Mouse (Mus musculus) testis, adult 2 months (tissue): ENCODE results near the gene Acta2. TPM values are rescaled to one million over a fixed set of nuclear protein-coding genes. Genes with fewer than 3 reads are reported as not detected.

Experiments
- H3K27ac ChIP-seq: fragments of 200-500 bp; 2 replicates; pipeline ENCODE4 v1.5.1; 2012; ENCODE audit warnings: low read depth, low read length; ENCODE audit not compliant: control insufficient read depth, insufficient read depth
- H3K27me3 ChIP-seq: fragments of 200-500 bp; 2 replicates; pipeline ENCODE4 v1.6.1; 2012; ENCODE audit warnings: mild to moderate bottlenecking, low read length, moderate library complexity; ENCODE audit not compliant: control insufficient read depth, insufficient read depth
- H3K36me3 ChIP-seq: fragments of 200-500 bp; 2 replicates; pipeline ENCODE4 v1.6.1; 2012; ENCODE audit warnings: mild to moderate bottlenecking, low read length; ENCODE audit not compliant: control insufficient read depth, insufficient read depth
- H3K4me1 ChIP-seq: fragments of 200-500 bp; 2 replicates; pipeline ENCODE4 v1.6.1; 2012; ENCODE audit warnings: low read length; ENCODE audit not compliant: control insufficient read depth, insufficient read depth
- H3K4me3 ChIP-seq: fragments of 200-500 bp; 2 replicates; pipeline ENCODE4 v1.5.1; 2012; ENCODE audit warnings: low read depth, mild to moderate bottlenecking, low read length, moderate library complexity, mixed read lengths; ENCODE audit not compliant: control insufficient read depth
- CTCF ChIP-seq: fragments of 200-500 bp; IDR thresholded peaks from 2 replicates; pipeline ENCODE4 v1.5.1; 2012; ENCODE audit warnings: low read depth, mild to moderate bottlenecking, inconsistent platforms, low read length, moderate library complexity; ENCODE audit not compliant: control insufficient read depth, insufficient read depth, insufficient replicate concordance
- POLR2A ChIP-seq: fragments of 200-500 bp; IDR thresholded peaks from 2 replicates; pipeline ENCODE4 v1.6.1; 2012; ENCODE audit warnings: low read depth, mild to moderate bottlenecking, inconsistent platforms, low read length, moderate library complexity; ENCODE audit not compliant: control insufficient read depth
- polyA plus RNA-seq: library from polyadenylated mRNA; depleted of rRNA; stranded (reverse); fragments of >200 nt; gene quantifications from 2 replicates; pipeline ENCODE4 v1.2.3, GENCODE M21; 2012

Gene Acta2
- polyA plus RNA-seq, 1 experiment = 90.9 TPM

GRCm38 (mm10) chr19:34270106-34270726 lies 14.8 kb upstream of the Acta2 start:
- TF ChIP-seq POLR2A (no peak), CTCF (no peak)
- Histone ChIP-seq H3K4me3 (peak overlapping the region; percentile 14), H3K4me1 (peaks cover 6% of the 10 kb centered on the region), H3K27ac (peak overlapping the region; percentile 52), H3K36me3 (no peaks in the 10 kb centered on the region), H3K27me3 (no peaks in the 10 kb centered on the region)

GRCm38 (mm10) chr19:34268991-34269390 lies 13.6 kb upstream of the Acta2 start:
- Histone ChIP-seq H3K4me3 (no peak overlapping the region), H3K36me3 (no peaks in the 10 kb centered on the region), H3K27me3 (no peaks in the 10 kb centered on the region), H3K27ac (no peak overlapping the region), H3K4me1 (peaks cover 6% of the 10 kb centered on the region)
- no peak for TF ChIP-seq POLR2A
- no peak for TF ChIP-seq CTCF

GRCm38 (mm10) chr19:34265604-34266193 lies 10.3 kb upstream of the Acta2 start:
- H3K4me1 ChIP-seq = peaks cover under 1% of the 10 kb centered on the region; the same call in 1 of the 2 replicates
- TF ChIP-seq POLR2A (no peak), CTCF (no peak)
- H3K4me3 ChIP-seq = no peak overlapping the region
- H3K27ac ChIP-seq = no peak overlapping the region
- no peaks in the 10 kb centered on the region for H3K36me3 ChIP-seq
- H3K27me3 ChIP-seq = no peaks in the 10 kb centered on the region

GRCm38 (mm10) chr19:34262273-34262974 lies 7.0 kb upstream of the Acta2 start:
- Histone ChIP-seq H3K4me1 (no peaks in the 10 kb centered on the region), H3K4me3 (no peak overlapping the region), H3K27ac (no peak overlapping the region), H3K36me3 (no peaks in the 10 kb centered on the region), H3K27me3 (no peaks in the 10 kb centered on the region)
- no peak for TF ChIP-seq CTCF
- no peak for TF ChIP-seq POLR2A

GRCm38 (mm10) chr19:34256936-34257335 lies 1.5 kb upstream of the Acta2 start:
- H3K27ac ChIP-seq = no peak overlapping the region

GRCm38 (mm10) chr19:34256149-34256548 lies 759 bp upstream of the Acta2 start:
- TF ChIP-seq CTCF (no peak), POLR2A (no peak)
- H3K27me3 ChIP-seq = no peaks in the 10 kb centered on the region
- H3K27ac ChIP-seq = no peak overlapping the region
- no peaks in the 10 kb centered on the region for H3K36me3 ChIP-seq
- H3K4me1 ChIP-seq = 0 out of 2 replicates have a peak, but pooled peaks cover 5% of the 10 kb centered on the region
- no peak overlapping the region for H3K4me3 ChIP-seq

More at GRCm38 (mm10) chr19:34256936-34257335, 1.5 kb upstream of the Acta2 start:
- TF ChIP-seq CTCF (no peak), POLR2A (no peak)
- H3K27me3 ChIP-seq = no peaks in the 10 kb centered on the region
- H3K4me1 ChIP-seq = 0 out of 2 replicates have a peak, but pooled peaks cover 5% of the 10 kb centered on the region
- H3K36me3 ChIP-seq = no peaks in the 10 kb centered on the region
- H3K4me3 ChIP-seq = no peak overlapping the region
